Mouse (Mus musculus) limb, embryonic 11.5 days (tissue): Measurements from ENCODE around the gene Wdfy2. TPM values are rescaled to one million over a fixed set of nuclear protein-coding genes. Genes with fewer than 3 reads are reported as not detected.
A peak's percentile ranks its signal among the peaks of the same experiment; 100 is the strongest.

Source experiments
- ATAC-seq: fragments of 200-750 bp; cut with Nextera tagmentation; 2 replicates; pipeline ENCODE4 v1.8.0; 2017; ENCODE audit warnings: low read depth; ENCODE audit not compliant: insufficient number of reproducible peaks, low FRiP score, low TSS enrichment
- DNase-seq: peaks from one replicate; pipeline ENCODE4 v3.0.0-alpha.2; 2015; ENCODE audit warnings: low spot score
- H3K27ac ChIP-seq: fragments of 300-500 bp; sonication (generic); replicated peaks from 2 replicates; pipeline ENCODE4 v1.5.1; 2014; ENCODE audit warnings: low read depth, mild to moderate bottlenecking, low read length
- H3K27me3 ChIP-seq: fragments of 300-500 bp; sonication (generic); 2 replicates; pipeline ENCODE4 v1.6.1; 2014; ENCODE audit warnings: mild to moderate bottlenecking, low read length, mixed read lengths; ENCODE audit not compliant: control insufficient read depth, insufficient read depth
- H3K36me3 ChIP-seq: fragments of 300-500 bp; sonication (generic); 2 replicates; pipeline ENCODE4 v1.6.1; 2014; ENCODE audit warnings: mild to moderate bottlenecking, low read length, moderate library complexity, mixed read lengths; ENCODE audit not compliant: control insufficient read depth, insufficient read depth
- H3K4me1 ChIP-seq: fragments of 300-500 bp; sonication (generic); 2 replicates; pipeline ENCODE4 v1.6.1; 2014; ENCODE audit warnings: low read length, mixed read lengths; ENCODE audit not compliant: control insufficient read depth, insufficient read depth
- H3K4me2 ChIP-seq: fragments of 300-500 bp; sonication (generic); 2 replicates; pipeline ENCODE4 v1.6.1; 2014; ENCODE audit warnings: low read depth, mild to moderate bottlenecking, moderate library complexity; ENCODE audit not compliant: severe bottlenecking
- H3K4me3 ChIP-seq: fragments of 300-500 bp; sonication (generic); 2 replicates; pipeline ENCODE4 v1.5.1; 2014; ENCODE audit warnings: low read depth, low read length
- H3K9ac ChIP-seq: fragments of 300-500 bp; sonication (generic); 2 replicates; pipeline ENCODE4 v1.6.1; 2014; ENCODE audit warnings: mild to moderate bottlenecking, low read length
- H3K9me3 ChIP-seq: fragments of 300-500 bp; sonication (generic); 2 replicates; pipeline ENCODE4 v1.6.1; 2016; ENCODE audit warnings: low read length; ENCODE audit not compliant: control insufficient read depth
- WGBS: fragments of 180-500 bp; shearing (Covaris S2); extraction: QIAGEN DNeasy Blood & Tissue Kit; methylation state at CpG from one replicate; pipeline ENCODE4 v1.1.7; 2014; 5-methylcytosine and 5-hydroxymethylcytosine counted together
- polyA plus RNA-seq: library from polyadenylated mRNA; unstranded; fragments of >200 nt; fragmentation: Nextera tagmentation; extraction: Ambion mirVana; gene quantifications from 2 replicates; pipeline ENCODE4 v1.2.1, GENCODE M21; 2014

Gene Wdfy2
- polyA plus RNA-seq, 1 experiment from 2014 or later, result 12.0 TPM

- DNase-seq, result no peak
- H3K27me3 ChIP-seq, result no peaks in the 10 kb centered on the region
- H3K9ac ChIP-seq, result no peak overlapping the region
- ATAC-seq, result no peak
- no peaks in the 10 kb centered on the region for H3K36me3 ChIP-seq
- no peaks in the 10 kb centered on the region; the same call in 1 of the 2 replicates for H3K9me3 ChIP-seq
- no peak overlapping the region for H3K27ac ChIP-seq
- no peak overlapping the region for H3K4me2 ChIP-seq
- H3K4me1 ChIP-seq, result no peaks in the 10 kb centered on the region
- 86% methylated on average over 2 of the region's 2 CpGs for WGBS
- no peak overlapping the region for H3K4me3 ChIP-seq
Measured at GRCm38 (mm10) chr14:62865405-62865804, 27.9 kb downstream of the Wdfy2 start.

- Histone ChIP-seq H3K9me3 (no peaks in the 10 kb centered on the region; the same call in 1 of the 2 replicates), H3K4me1 (no peaks in the 10 kb centered on the region), H3K4me2 (no peak overlapping the region), H3K9ac (no peak overlapping the region), H3K4me3 (no peak overlapping the region), H3K27me3 (no peaks in the 10 kb centered on the region), H3K36me3 (no peaks in the 10 kb centered on the region), H3K27ac (no peak overlapping the region)
- WGBS, result 86% methylated on average over 5 of the region's 5 CpGs
- ATAC-seq (no peak), DNase-seq (no peak)
Measured at GRCm38 (mm10) chr14:62867069-62867468, 29.6 kb downstream of the Wdfy2 start.

GRCm38 (mm10) chr14:62867576-62867975 lies 30.1 kb downstream of the Wdfy2 start:
- no peak overlapping the region for H3K4me3 ChIP-seq
- ATAC-seq, result no peak
- no peaks in the 10 kb centered on the region for H3K36me3 ChIP-seq
- H3K27ac ChIP-seq, result no peak overlapping the region
- H3K27me3 ChIP-seq, result no peaks in the 10 kb centered on the region
- no peak for DNase-seq
- WGBS, result 74% methylated on average over 1 of the region's 1 CpGs
- no peaks in the 10 kb centered on the region for H3K4me1 ChIP-seq
- H3K9ac ChIP-seq, result no peak overlapping the region
- H3K4me2 ChIP-seq, result no peak overlapping the region
- no peaks in the 10 kb centered on the region; the same call in 1 of the 2 replicates for H3K9me3 ChIP-seq

- no peak overlapping the region for H3K27ac ChIP-seq
- peak; percentile 29 for DNase-seq
- H3K36me3 ChIP-seq, result no peaks in the 10 kb centered on the region
- H3K4me1 ChIP-seq, result no peaks in the 10 kb centered on the region
- 45% methylated on average over 3 of the region's 3 CpGs for WGBS
- no peak overlapping the region for H3K9ac ChIP-seq
- H3K27me3 ChIP-seq, result no peaks in the 10 kb centered on the region
- no peaks in the 10 kb centered on the region; the same call in 1 of the 2 replicates for H3K9me3 ChIP-seq
- H3K4me3 ChIP-seq, result no peak overlapping the region
- 0 out of 2 replicates have a peak, but pooled peaks have one; percentile 35 for ATAC-seq
- no peak overlapping the region for H3K4me2 ChIP-seq
Measured at GRCm38 (mm10) chr14:62868254-62868653, 30.8 kb downstream of the Wdfy2 start.

GRCm38 (mm10) chr14:62870238-62870638 lies 32.8 kb downstream of the Wdfy2 start:
- Histone ChIP-seq H3K9me3 (no peaks in the 10 kb centered on the region; the same call in 1 of the 2 replicates), H3K9ac (no peak overlapping the region), H3K4me2 (no peak overlapping the region), H3K4me1 (no peaks in the 10 kb centered on the region), H3K4me3 (no peak overlapping the region), H3K27me3 (no peaks in the 10 kb centered on the region), H3K27ac (no peak overlapping the region), H3K36me3 (no peaks in the 10 kb centered on the region)
- ATAC-seq (no peak), DNase-seq (no peak)
- 97% methylated on average over 7 of the region's 7 CpGs for WGBS

GRCm38 (mm10) chr14:62871431-62871830 lies 34.0 kb downstream of the Wdfy2 start:
- ATAC-seq (no peak), DNase-seq (no peak)
- Histone ChIP-seq H3K27me3 (no peaks in the 10 kb centered on the region), H3K36me3 (no peaks in the 10 kb centered on the region), H3K27ac (no peak overlapping the region), H3K4me1 (no peaks in the 10 kb centered on the region), H3K9me3 (no peaks in the 10 kb centered on the region; the same call in 1 of the 2 replicates), H3K4me2 (no peak overlapping the region), H3K9ac (no peak overlapping the region), H3K4me3 (no peak overlapping the region)
- 89% methylated on average over 5 of the region's 5 CpGs for WGBS

GRCm38 (mm10) chr14:62871932-62872331 lies 34.5 kb downstream of the Wdfy2 start:
- no peak overlapping the region for H3K27ac ChIP-seq
- WGBS, result 90% methylated on average over 2 of the region's 2 CpGs
- no peak for ATAC-seq

GRCm38 (mm10) chr14:62873820-62874219 lies 36.3 kb downstream of the Wdfy2 start:
- Histone ChIP-seq H3K27ac (no peak overlapping the region), H3K36me3 (no peaks in the 10 kb centered on the region), H3K4me3 (no peak overlapping the region), H3K9me3 (no peaks in the 10 kb centered on the region; the same call in 1 of the 2 replicates), H3K4me1 (no peaks in the 10 kb centered on the region), H3K4me2 (no peak overlapping the region), H3K9ac (no peak overlapping the region), H3K27me3 (no peaks in the 10 kb centered on the region)
- 76% methylated on average over 4 of the region's 4 CpGs for WGBS
- ATAC-seq, result no peak
- DNase-seq, result no peak

More at GRCm38 (mm10) chr14:62871932-62872331, 34.5 kb downstream of the Wdfy2 start:
- H3K36me3 ChIP-seq, result no peaks in the 10 kb centered on the region
- no peaks in the 10 kb centered on the region for H3K27me3 ChIP-seq
- H3K4me2 ChIP-seq, result no peak overlapping the region
- no peaks in the 10 kb centered on the region for H3K4me1 ChIP-seq
- no peaks in the 10 kb centered on the region; the same call in 1 of the 2 replicates for H3K9me3 ChIP-seq
- H3K4me3 ChIP-seq, result no peak overlapping the region
- no peak for DNase-seq
- H3K9ac ChIP-seq, result no peak overlapping the region

GRCm38 (mm10) chr14:62874348-62874747 lies 36.9 kb downstream of the Wdfy2 start:
- no peak for ATAC-seq
- H3K4me3 ChIP-seq, result no peak overlapping the region

More at GRCm38 (mm10) chr14:62874348-62874747, 36.9 kb downstream of the Wdfy2 start:
- 79% methylated on average over 8 of the region's 8 CpGs for WGBS
- Histone ChIP-seq H3K9me3 (no peaks in the 10 kb centered on the region; the same call in 1 of the 2 replicates), H3K27ac (no peak overlapping the region), H3K9ac (no peak overlapping the region), H3K4me2 (no peak overlapping the region), H3K27me3 (no peaks in the 10 kb centered on the region), H3K36me3 (no peaks in the 10 kb centered on the region), H3K4me1 (0 out of 2 replicates have a peak, but pooled peaks cover 4% of the 10 kb centered on the region)
- DNase-seq, result no peak
